Mouse (Mus musculus) lung, postnatal 0 days (tissue): ENCODE results near the gene Hist2h2ab. TPM values are rescaled to one million over a fixed set of nuclear protein-coding genes. Genes with fewer than 3 reads are reported as not detected.
"Not testable (repeated sequence)": the region's sequence is repeated elsewhere in the genome, so short reads cannot be mapped to it uniquely, and the experiment has no call there.

Source experiments
- ATAC-seq: fragments of 200-750 bp; cut with Nextera tagmentation; 2 replicates; pipeline ENCODE4 v1.8.0; 2017; ENCODE audit warnings: moderate library complexity
- DNase-seq: peaks from one replicate; pipeline ENCODE4 v3.0.0-alpha.2; 2016; ENCODE audit warnings: low spot score
- H3K27ac ChIP-seq: fragments of 300-500 bp; sonication (generic); 2 replicates; pipeline ENCODE4 v1.5.1; 2014; ENCODE audit warnings: antibody characterized with exemption, mild to moderate bottlenecking, low read length, mixed read lengths
- H3K27me3 ChIP-seq: fragments of 300-500 bp; sonication (generic); replicated peaks from 2 replicates; pipeline ENCODE4 v1.6.1; 2014; ENCODE audit warnings: low read length, mixed read lengths; ENCODE audit not compliant: insufficient read depth
- H3K36me3 ChIP-seq: fragments of 300-500 bp; sonication (generic); 2 replicates; pipeline ENCODE4 v1.6.1; 2014; ENCODE audit warnings: low read length, mixed read lengths; ENCODE audit not compliant: insufficient read depth
- H3K4me1 ChIP-seq: fragments of 300-500 bp; sonication (generic); 2 replicates; pipeline ENCODE4 v1.6.1; 2014; ENCODE audit warnings: antibody characterized with exemption, low read depth, low read length, mixed read lengths; ENCODE audit not compliant: insufficient read depth
- H3K4me2 ChIP-seq: fragments of 300-500 bp; sonication (generic); replicated peaks from 2 replicates; pipeline ENCODE4 v1.6.1; 2014; ENCODE audit warnings: low read depth, mild to moderate bottlenecking, low read length, moderate library complexity, mixed read lengths
- H3K4me3 ChIP-seq: fragments of 300-500 bp; sonication (generic); 2 replicates; pipeline ENCODE4 v1.5.1; 2014; ENCODE audit warnings: low read depth, low read length
- H3K9ac ChIP-seq: fragments of 300-500 bp; sonication (generic); replicated peaks from 2 replicates; pipeline ENCODE4 v1.6.1; 2014; ENCODE audit warnings: low read depth, mild to moderate bottlenecking
- H3K9me3 ChIP-seq: fragments of 300-500 bp; sonication (generic); 2 replicates; pipeline ENCODE4 v1.6.1; 2016; ENCODE audit warnings: low read length, mixed read lengths
- CTCF ChIP-seq: IDR thresholded peaks from 2 replicates; pipeline ENCODE4 v1.5.1; 2016; ENCODE audit warnings: antibody characterized with exemption, mild to moderate bottlenecking
- EP300 ChIP-seq: IDR thresholded peaks from 2 replicates; pipeline ENCODE4 v1.6.1; 2016; ENCODE audit warnings: antibody characterized with exemption, mild to moderate bottlenecking, control low read depth
- WGBS: fragments of 180-500 bp; shearing (Covaris S2); extraction: QIAGEN DNeasy Blood & Tissue Kit; methylation state at CpG from one replicate; pipeline ENCODE4 v1.1.7; 2014; 5-methylcytosine and 5-hydroxymethylcytosine counted together
- polyA plus RNA-seq: library from polyadenylated mRNA; unstranded; fragments of >200 nt; fragmentation: Nextera tagmentation; extraction: Ambion mirVana; gene quantifications from 2 replicates; pipeline ENCODE4 v1.2.1, GENCODE M21; 2015

Hist2h2ab gene
- polyA plus RNA-seq, 1 experiment from 2014 or later, result 0.31 TPM

DNA sequence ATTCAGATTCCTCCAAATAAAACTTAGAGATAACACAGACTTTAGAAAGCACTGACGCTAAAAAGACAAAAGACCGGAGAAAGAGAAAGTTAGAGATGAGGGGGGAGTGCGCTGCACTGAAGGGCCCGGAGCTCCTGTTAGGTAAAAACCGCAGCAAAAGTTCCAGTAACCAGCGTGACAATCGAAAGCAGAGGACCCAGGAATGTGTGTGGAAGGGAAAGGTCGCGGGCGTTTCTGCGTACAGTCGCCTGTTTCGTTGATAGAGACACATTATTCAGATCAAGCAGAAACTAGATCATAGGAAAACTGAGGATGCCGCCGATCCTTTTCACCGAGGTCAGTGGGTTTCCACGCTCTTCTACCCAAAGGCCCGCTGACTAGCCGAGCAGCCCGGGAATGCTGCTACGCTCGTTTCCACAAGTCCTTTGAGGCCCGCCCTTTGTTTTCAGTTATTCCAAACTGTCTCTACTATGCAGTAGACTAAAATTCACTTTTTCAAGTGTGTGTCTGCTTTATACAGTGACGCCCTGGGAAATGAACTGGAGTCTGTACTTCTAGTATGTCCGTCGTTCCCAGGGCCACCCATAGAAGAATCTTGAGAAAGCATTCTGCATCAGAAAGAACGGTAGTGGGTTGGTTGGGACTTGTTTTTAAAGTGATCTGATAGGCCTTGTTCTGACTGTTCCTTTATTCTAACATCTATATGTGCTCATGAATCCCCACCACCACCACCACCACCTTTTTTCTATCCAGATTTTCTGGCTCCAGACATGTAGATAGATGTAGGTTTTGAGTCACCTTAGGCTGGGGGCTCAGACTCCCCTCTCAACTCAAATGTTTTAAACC lies 44.1 kb downstream of the Hist2h2ab start:
- Histone ChIP-seq H3K4me2 (peak overlapping the region; percentile 62), H3K36me3 (no peaks in the 10 kb centered on the region), H3K9ac (peak overlapping the region; percentile 62), H3K27ac (peak overlapping the region; percentile 94), H3K27me3 (peaks cover 4% of the 10 kb centered on the region; the same call in 1 of the 2 replicates), H3K4me3 (peak overlapping the region; percentile 56), H3K9me3 (no peaks in the 10 kb centered on the region), H3K4me1 (peaks cover 6% of the 10 kb centered on the region; the same call in 1 of the 2 replicates)
- 3% methylated on average over 27 of the region's 27 CpGs for WGBS
- DNase-seq (no peak), ATAC-seq (peak; percentile 29)
- no peak for TF ChIP-seq CTCF
- no peak for TF ChIP-seq EP300

DNA sequence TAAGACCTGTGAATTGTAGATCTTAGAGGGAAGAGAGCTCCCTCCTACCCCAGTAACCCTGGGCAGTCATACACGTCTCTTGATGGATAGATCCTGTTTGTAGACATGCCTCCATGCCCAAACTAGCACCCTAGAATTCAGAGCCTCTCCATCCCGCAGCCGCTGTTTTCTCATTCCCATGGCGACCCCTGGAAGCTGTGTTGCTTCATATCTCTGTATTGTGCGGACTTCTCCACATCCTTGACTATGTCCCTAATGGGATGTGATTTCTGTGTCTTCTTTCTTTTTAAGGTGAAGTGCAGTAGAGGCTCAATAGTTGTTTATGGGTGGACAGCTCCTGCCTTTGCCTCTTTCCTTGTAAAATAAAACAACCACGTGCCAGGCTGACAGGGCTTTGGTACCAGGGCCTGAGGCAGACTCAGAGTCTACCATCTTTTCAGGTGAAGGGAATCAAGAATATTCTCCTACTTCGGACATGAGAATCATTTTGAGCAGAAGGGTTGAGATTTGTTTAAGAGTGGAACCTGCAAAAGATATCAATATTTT lies 44.8 kb downstream of the Hist2h2ab start:
- WGBS, result 65% methylated on average over 7 of the region's 7 CpGs
- DNase-seq (no peak), ATAC-seq (no peak)
- H3K9me3 ChIP-seq, result no peaks in the 10 kb centered on the region
- H3K4me1 ChIP-seq, result peaks cover 6% of the 10 kb centered on the region; the same call in 1 of the 2 replicates
- H3K27me3 ChIP-seq, result no peaks in the 10 kb centered on the region
- H3K36me3 ChIP-seq, result no peaks in the 10 kb centered on the region
- no peak overlapping the region for H3K9ac ChIP-seq
- H3K4me2 ChIP-seq, result peak overlapping the region; percentile 62
- no peak overlapping the region; the same call in 1 of the 2 replicates for H3K4me3 ChIP-seq
- TF ChIP-seq CTCF (no peak), EP300 (no peak)
- peak overlapping the region; percentile 94 for H3K27ac ChIP-seq

DNA sequence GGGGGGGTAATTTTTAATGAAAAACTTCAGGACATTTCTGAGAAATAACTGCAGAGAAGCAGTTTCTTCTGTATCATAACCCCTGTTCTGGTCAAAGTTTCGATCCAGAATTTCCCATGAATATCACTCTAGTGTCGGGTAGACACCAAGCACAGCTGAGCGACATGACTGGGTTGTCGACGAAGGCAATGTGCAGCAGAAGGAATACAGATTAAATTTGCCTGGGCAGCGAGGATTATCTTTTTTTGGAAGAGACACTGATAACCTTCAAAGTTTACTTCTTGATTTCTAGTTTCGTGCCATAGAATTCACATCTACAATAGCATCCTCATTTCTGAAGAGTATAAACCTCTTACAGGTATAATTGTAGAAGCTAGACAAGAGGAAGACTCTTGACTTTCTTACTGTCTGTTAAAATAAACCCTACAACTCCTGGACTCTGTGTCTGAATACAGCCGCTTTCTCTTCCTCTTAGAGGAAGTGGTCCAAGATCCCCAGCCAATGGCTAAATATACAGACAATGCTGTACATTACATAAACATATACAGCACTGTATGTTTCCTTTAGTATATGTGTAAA lies 46.6 kb downstream of the Hist2h2ab start:
- 81% methylated on average over 8 of the region's 8 CpGs for WGBS

GRCm38 (mm10) chr3:96267541-96267940 lies 47.9 kb downstream of the Hist2h2ab start:
- DNase-seq (no peak), ATAC-seq (no peak)
- Histone ChIP-seq H3K9ac (no peak overlapping the region), H3K9me3 (no peaks in the 10 kb centered on the region), H3K4me2 (peak overlapping the region; percentile 87; the same call in 1 of the 2 replicates), H3K4me3 (no peak overlapping the region; the same call in 1 of the 2 replicates), H3K36me3 (no peaks in the 10 kb centered on the region), H3K27me3 (no peaks in the 10 kb centered on the region), H3K27ac (peak overlapping the region; percentile 74; the same call in 1 of the 2 replicates), H3K4me1 (no peaks in the 10 kb centered on the region; the same call in 1 of the 2 replicates)
- WGBS, result 68% methylated on average over 4 of the region's 4 CpGs
- TF ChIP-seq EP300, result no peak
- TF ChIP-seq CTCF, result no peak

More for the DNA sequence above, 46.6 kb downstream of the Hist2h2ab start:
- Histone ChIP-seq H3K4me3 (no peak overlapping the region), H3K27me3 (no peaks in the 10 kb centered on the region), H3K36me3 (no peaks in the 10 kb centered on the region), H3K4me1 (peaks cover 6% of the 10 kb centered on the region; the same call in 1 of the 2 replicates), H3K4me2 (no peak overlapping the region), H3K9ac (no peak overlapping the region), H3K9me3 (no peaks in the 10 kb centered on the region), H3K27ac (no peak overlapping the region)
- ATAC-seq (no peak), DNase-seq (no peak)
- TF ChIP-seq EP300 (no peak), CTCF (no peak)

DNA sequence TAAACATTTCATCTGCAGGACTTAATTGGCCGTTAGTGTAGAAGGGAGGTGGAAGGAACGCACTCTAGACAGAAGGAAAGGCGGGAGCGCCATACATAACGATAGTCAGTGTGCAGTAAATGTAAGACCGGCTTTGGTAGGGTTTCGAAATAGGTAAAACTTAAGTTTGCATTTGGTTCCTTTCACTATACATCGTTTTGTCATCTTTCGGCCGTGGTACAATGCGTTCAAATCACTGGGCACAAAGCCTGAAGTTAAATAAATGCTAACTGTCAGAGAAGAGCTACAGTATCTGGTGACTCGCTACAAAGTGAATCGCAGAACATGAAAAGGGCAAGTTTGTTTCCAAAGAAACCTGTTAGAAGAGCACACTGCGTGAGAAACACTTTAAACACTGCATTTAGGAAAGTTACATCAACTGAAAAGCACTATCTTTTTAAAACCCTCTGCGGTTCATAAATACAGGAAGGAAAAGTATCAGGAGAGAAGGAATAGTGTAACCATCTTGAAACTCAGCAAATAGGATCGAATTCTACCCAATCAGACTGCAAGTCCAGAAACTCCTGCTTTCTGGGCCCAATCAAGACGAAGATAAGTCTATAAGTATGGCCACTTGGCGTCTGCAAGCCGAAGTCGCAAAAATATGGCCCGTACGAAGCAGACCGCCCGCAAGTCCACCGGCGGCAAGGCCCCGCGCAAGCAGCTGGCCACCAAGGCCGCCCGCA lies 48.5 kb downstream of the Hist2h2ab start, which contains the start of gene Hist2h3b:
Gene Hist2h3b, plus strand, starts transcription at position 604 of the 725 bp plus-strand sequence.
- no peaks in the 10 kb centered on the region for H3K4me1 ChIP-seq
- DNase-seq (peak; percentile 96), ATAC-seq (peak; percentile 66)
- H3K9ac ChIP-seq, result peak within 1 kb of the TSS; percentile 41; the same call in 1 of the 2 replicates
- peak within 1 kb of the TSS; percentile 87 for H3K4me2 ChIP-seq
- WGBS, result 11% methylated on average over 30 of the region's 30 CpGs
- TF ChIP-seq CTCF (no peak), EP300 (peak; percentile 6; the same call in 1 of the 2 replicates)
- H3K9me3 ChIP-seq, result no peaks in the 10 kb centered on the region
- H3K4me3 ChIP-seq, result peak within 1 kb of the TSS; percentile 49
- peak within 1 kb of the TSS; percentile 92 for H3K27ac ChIP-seq
- no peaks in the 10 kb centered on the region for H3K27me3 ChIP-seq
- H3K36me3 ChIP-seq, result no peaks in the 10 kb centered on the region

GRCm38 (mm10) chr3:96268776-96269378 lies 49.2 kb downstream of the Hist2h2ab start:
- H3K4me1 ChIP-seq, DNase-seq, H3K36me3 ChIP-seq, H3K9me3 ChIP-seq, H3K27me3 ChIP-seq: not testable (repeated sequence)
- under 1% methylated on average over 9 of the region's 44 CpGs for WGBS
- H3K4me2 ChIP-seq, result peak overlapping the region; percentile 87
- peak overlapping the region; percentile 41; the same call in 1 of the 2 replicates for H3K9ac ChIP-seq
- peak; percentile 30 for ATAC-seq
- peak overlapping the region; percentile 92 for H3K27ac ChIP-seq
- H3K4me3 ChIP-seq, result peak overlapping the region; percentile 49
